Mouse (Mus musculus): ENCODE measurements around the gene Anxa1.

Gene Anxa1

GRCm38 (mm10) chr19:20381207-20381752 is 9.5 kb downstream of the Anxa1 start:
- DNase-seq (ENCODE audit: low spot score in 2 of 2), result no peak

- DNase-seq (ENCODE audit: low spot score in 2 of 2), result no peak
These were observed 20.6 kb downstream of the Anxa1 start for GRCm38 (mm10) chr19:20370175-20370574.

- DNase-seq (ENCODE audit: low spot score in 2 of 2), result no peak
These were observed 24.2 kb downstream of the Anxa1 start for GRCm38 (mm10) chr19:20366571-20366970.

DNA sequence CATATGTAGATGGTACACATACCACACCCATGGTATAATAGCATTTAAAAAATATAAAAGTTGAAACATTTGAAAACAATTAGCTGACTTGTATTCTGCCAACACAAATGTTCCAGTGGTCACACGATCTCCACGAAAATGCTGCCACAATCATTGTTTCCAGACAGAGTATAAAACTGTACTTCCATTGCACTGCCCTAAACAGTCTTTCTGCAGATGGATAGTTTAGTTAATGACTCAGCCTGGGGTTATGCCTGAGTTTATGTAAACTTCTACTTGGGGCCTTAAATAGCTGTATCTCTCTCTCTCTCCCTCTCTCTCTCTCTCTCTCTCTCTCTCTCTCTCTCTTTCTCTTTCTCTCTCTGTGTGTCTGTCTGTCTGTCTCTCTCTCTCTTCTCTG is 24.7 kb downstream of the Anxa1 start:
- DNase-seq (ENCODE audit: low spot score in 2 of 2), result no peak

DNA sequence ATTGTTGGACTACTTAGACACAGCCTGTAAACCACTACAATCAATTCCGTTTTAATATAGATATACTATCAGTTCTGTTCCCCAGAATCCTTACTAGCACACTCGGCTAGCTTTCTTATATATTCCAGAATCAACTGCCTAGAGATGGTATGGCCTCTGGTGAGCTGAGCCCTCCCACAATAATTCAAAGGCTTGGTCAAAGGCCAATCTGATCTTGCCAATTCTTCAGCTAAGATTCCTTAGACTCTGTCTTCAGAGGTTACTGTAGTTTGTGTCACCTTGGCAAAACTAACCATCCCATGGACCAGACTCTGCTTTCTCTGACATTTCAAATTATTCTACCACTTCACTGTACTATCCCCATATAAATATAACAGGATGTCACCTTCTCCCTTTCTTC is 25.4 kb downstream of the Anxa1 start:
- no peak for DNase-seq (ENCODE audit: low spot score in 2 of 2)

GRCm38 (mm10) chr19:20364931-20365330 is 25.8 kb downstream of the Anxa1 start:
- DNase-seq (ENCODE audit: low spot score in 2 of 2), result no peak

DNA sequence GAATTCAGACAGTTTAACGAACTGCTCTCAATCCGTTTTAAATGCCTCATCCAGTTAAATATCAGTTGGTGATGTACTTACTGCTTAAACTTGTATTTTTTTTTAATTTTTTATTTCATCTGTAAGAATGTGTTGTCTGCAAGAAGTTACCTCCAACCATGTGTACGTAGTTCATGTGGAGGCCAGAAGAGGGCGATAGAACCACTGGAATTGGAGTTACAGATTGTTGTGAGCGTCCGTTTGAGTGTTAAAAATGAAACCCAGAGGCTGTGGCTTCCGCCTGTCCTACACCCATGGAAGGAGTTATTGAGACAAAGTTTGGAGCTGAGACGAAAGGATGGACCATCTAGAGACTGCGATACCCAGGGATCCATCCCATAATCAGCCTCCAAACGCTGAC is 27.5 kb downstream of the Anxa1 start:
- no peak for DNase-seq (ENCODE audit: low spot score in 2 of 2)

GRCm38 (mm10) chr19:20361917-20362577 is 28.7 kb downstream of the Anxa1 start:
- DNase-seq (ENCODE audit: low spot score in 2 of 2), result no peak

- no peak for DNase-seq (ENCODE audit: low spot score in 2 of 2)
These were observed 32.1 kb downstream of the Anxa1 start for GRCm38 (mm10) chr19:20358679-20359078.

GRCm38 (mm10) chr19:20345317-20345917 is 45.3 kb downstream of the Anxa1 start:
- peak; percentile 31 to 51 for DNase-seq (ENCODE audit: low spot score in 2 of 2)

DNA sequence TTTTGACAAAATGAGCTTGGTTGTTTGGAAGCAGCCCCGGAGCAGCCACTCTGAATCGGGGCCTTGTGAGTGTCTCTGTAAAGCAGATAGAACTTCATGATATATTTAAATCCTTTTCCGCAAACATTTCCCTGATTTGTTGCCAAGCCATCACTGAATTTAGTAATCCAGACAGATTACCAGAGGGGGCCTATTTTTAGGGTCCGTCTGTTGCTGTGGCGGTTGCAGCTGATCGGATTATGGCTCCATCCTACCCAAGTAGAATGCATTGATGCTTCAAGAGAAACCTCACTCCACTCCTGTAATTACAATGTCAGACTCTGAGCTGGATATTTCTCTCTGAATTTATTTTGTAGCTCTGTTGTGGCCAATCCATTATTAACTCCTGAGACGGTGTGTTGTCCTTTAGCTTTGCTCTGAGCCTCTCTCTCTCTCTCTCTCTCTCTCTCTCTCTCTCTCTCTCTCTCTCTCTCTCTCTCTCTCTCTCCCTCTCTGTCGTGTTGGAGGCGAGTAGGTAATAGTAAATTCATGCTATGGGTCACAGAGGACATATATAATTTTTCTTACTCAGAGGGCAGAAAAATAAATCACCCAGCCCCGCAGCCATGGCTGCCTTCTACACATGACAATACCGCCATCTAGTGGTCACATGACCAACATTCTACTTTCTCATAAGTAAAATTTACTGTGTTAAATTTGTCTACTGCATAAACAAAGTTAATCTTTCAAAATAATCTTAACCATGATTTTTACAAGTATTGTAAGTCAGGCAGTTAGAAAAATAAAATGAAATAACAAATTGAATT is 46.0 kb downstream of the Anxa1 start:
- DNase-seq (ENCODE audit: low spot score in 2 of 2), result no peak

DNA sequence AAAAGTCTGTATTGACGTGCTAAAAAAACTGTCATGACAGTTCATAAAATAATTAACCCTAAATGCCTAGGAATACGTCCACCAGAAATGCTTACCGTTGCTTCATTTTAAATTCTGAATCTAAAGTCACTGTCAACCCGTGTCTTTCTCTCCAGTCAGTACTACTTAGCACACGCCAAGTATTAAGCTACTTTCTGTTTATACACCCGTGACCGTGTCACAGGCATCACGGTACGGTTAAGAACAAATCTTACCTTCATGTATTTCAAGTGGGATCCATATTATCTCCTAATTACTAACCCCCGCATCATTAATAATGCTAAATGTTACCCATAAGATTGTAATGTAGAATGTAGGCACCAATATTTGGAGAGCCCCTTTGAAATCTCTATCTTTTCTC is 46.7 kb downstream of the Anxa1 start:
- DNase-seq (ENCODE audit: low spot score in 2 of 2), result no peak

Data from urinary bladder, adult 18-20 months (tissue).